Mouse (Mus musculus) spleen, adult 2 months (tissue): Measurements from ENCODE around the gene Megf8.
A peak's percentile ranks its signal among the peaks of the same experiment; 100 is the strongest.

Experiments
- CTCF ChIP-seq: fragments of 200-500 bp; IDR thresholded peaks from 2 replicates; pipeline ENCODE4 v1.5.1; 2011; ENCODE audit warnings: mild to moderate bottlenecking, inconsistent platforms; ENCODE audit not compliant: insufficient read depth, insufficient read length, insufficient replicate concordance; ENCODE audit errors: extremely low read depth
- POLR2A ChIP-seq: fragments of 200-500 bp; IDR thresholded peaks from 2 replicates; pipeline ENCODE4 v1.6.1; 2011; ENCODE audit warnings: low read depth, low read length, inconsistent platforms

- TF ChIP-seq CTCF (peak; percentile 33; the same call in 1 of the 2 replicates), POLR2A (no peak)
Measured at GRCm38 (mm10) chr7:25367632-25368293, 50.8 kb downstream of the Megf8 start.
